Mouse (Mus musculus): ENCODE results near the gene Mcur1. TPM values are rescaled to one million over a fixed set of nuclear protein-coding genes. Genes with fewer than 3 reads are reported as not detected.

The Mcur1 gene
- total and polyA plus RNA-seq, 3 experiments: 26.4 to 49.8 (median 43.9) TPM

- H3K4me3 ChIP-seq: no peak overlapping the region
- H3K79me2 ChIP-seq (replicated peaks; ENCODE audit: control insufficient read depth, insufficient read depth, low read length): no peaks in the 10 kb centered on the region
- TF ChIP-seq EP300 (IDR thresholded peaks at IDR 0.05; ENCODE audit: insufficient read depth, low read depth, low read length) (no peak), POLR2A (IDR thresholded peaks at IDR 0.05; ENCODE audit: insufficient read depth, low read depth, low read length) (no peak), CTCF (IDR thresholded peaks at IDR 0.05) (no peak)
- peaks cover 4% of the 10 kb centered on the region for H3K4me1 ChIP-seq (ENCODE audit: control insufficient read depth, insufficient read depth, low read length)
- no peaks in the 10 kb centered on the region for H3K27me3 ChIP-seq (ENCODE audit: control insufficient read depth, insufficient read depth, low read length)
- no peak overlapping the region for H3K27ac ChIP-seq
- H3K9ac ChIP-seq (ENCODE audit: low read depth, low read length): no peak overlapping the region
- no peaks in the 10 kb centered on the region for H3K36me3 ChIP-seq (ENCODE audit: control insufficient read depth, insufficient read depth, low read length)
- 89% methylated on average over 5 of the region's 5 CpGs for WGBS
- no peak for DNase-seq
- intact Hi-C loops (cut with DNase I): loop anchor here (5.0 kb wide), 1 partner anchor 392 kb away; the partner anchor contains the start of gene Tbc1d7
Observed at GRCm38 (mm10) chr13:43564733-43565132, 4.7 kb upstream of the Mcur1 start.

GRCm38 (mm10) chr13:43562726-43563125, 2.7 kb upstream of the Mcur1 start:
- no peak for DNase-seq
- WGBS: 81% methylated on average over 5 of the region's 5 CpGs
- no peak overlapping the region for H3K9ac ChIP-seq (ENCODE audit: low read depth, low read length)
- no peak overlapping the region for H3K4me3 ChIP-seq
- H3K27ac ChIP-seq: no peak overlapping the region
- no peaks in the 10 kb centered on the region for H3K27me3 ChIP-seq (ENCODE audit: control insufficient read depth, insufficient read depth, low read length)
- intact Hi-C loops (cut with DNase I): loop anchor here (5.0 kb wide), 1 partner anchor 390 kb away; the partner anchor contains the start of gene Tbc1d7
- H3K4me1 ChIP-seq (ENCODE audit: control insufficient read depth, insufficient read depth, low read length): peaks cover 9% of the 10 kb centered on the region
- no peak for TF ChIP-seq EP300 (IDR thresholded peaks at IDR 0.05; ENCODE audit: insufficient read depth, low read depth, low read length)
- TF ChIP-seq CTCF (IDR thresholded peaks at IDR 0.05): no peak
- no peak for TF ChIP-seq POLR2A (IDR thresholded peaks at IDR 0.05; ENCODE audit: insufficient read depth, low read depth, low read length)
- H3K79me2 ChIP-seq (replicated peaks; ENCODE audit: control insufficient read depth, insufficient read depth, low read length): no peaks in the 10 kb centered on the region
- peaks cover 3% of the 10 kb centered on the region; the same call in 1 of the 2 replicates for H3K36me3 ChIP-seq (ENCODE audit: control insufficient read depth, insufficient read depth, low read length)

GRCm38 (mm10) chr13:43560458-43561411, 744 bp upstream of the Mcur1 start:
- Histone ChIP-seq H3K79me2 (replicated peaks; ENCODE audit: control insufficient read depth, insufficient read depth, low read length) (no peaks in the 10 kb centered on the region; the same call in 1 of the 2 replicates), H3K9ac (ENCODE audit: low read depth, low read length) (peak overlapping the region; percentile 74), H3K27ac (peak overlapping the region; percentile 99), H3K4me3 (peak overlapping the region; percentile 78), H3K36me3 (ENCODE audit: control insufficient read depth, insufficient read depth, low read length) (peaks cover 3% of the 10 kb centered on the region; the same call in 1 of the 2 replicates), H3K4me1 (ENCODE audit: control insufficient read depth, insufficient read depth, low read length) (peaks cover 12% of the 10 kb centered on the region), H3K27me3 (ENCODE audit: control insufficient read depth, insufficient read depth, low read length) (no peaks in the 10 kb centered on the region)
- TF ChIP-seq POLR2A (IDR thresholded peaks at IDR 0.05; ENCODE audit: insufficient read depth, low read depth, low read length) (peak; percentile 68), CTCF (IDR thresholded peaks at IDR 0.05) (no peak)
- intact Hi-C loops (cut with DNase I): loop anchor here (2.0 to 5.0 kb wide), 2 partner anchors 388 to 1170 kb away; partner anchors contain the start of gene Tbc1d7
- peak; percentile 44 to 66 for DNase-seq
- 3% methylated on average over 18 of the region's 18 CpGs for WGBS

- H3K36me3 ChIP-seq (ENCODE audit: control insufficient read depth, insufficient read depth, low read length): peaks cover 3% of the 10 kb centered on the region; the same call in 1 of the 2 replicates
- H3K79me2 ChIP-seq (replicated peaks; ENCODE audit: control insufficient read depth, insufficient read depth, low read length): no peaks in the 10 kb centered on the region; the same call in 1 of the 2 replicates
- no peak for TF ChIP-seq POLR2A (IDR thresholded peaks at IDR 0.05; ENCODE audit: insufficient read depth, low read depth, low read length)
- no peak for TF ChIP-seq CTCF (IDR thresholded peaks at IDR 0.05)
- TF ChIP-seq EP300 (IDR thresholded peaks at IDR 0.05; ENCODE audit: insufficient read depth, low read depth, low read length): no peak
- H3K27ac ChIP-seq: peak overlapping the region; percentile 99
- peaks cover 12% of the 10 kb centered on the region for H3K4me1 ChIP-seq (ENCODE audit: control insufficient read depth, insufficient read depth, low read length)
- WGBS: 29% methylated on average over 6 of the region's 6 CpGs
- H3K9ac ChIP-seq (ENCODE audit: low read depth, low read length): peak overlapping the region; percentile 26; the same call in 1 of the 2 replicates
- H3K4me3 ChIP-seq: peak overlapping the region; percentile 78
- DNase-seq: no peak
- intact Hi-C loops (cut with DNase I): loop anchor here (2.0 to 5.0 kb wide), 2 partner anchors 78 to 157 kb away; partner anchors contain the start of gene Ranbp9
- no peaks in the 10 kb centered on the region for H3K27me3 ChIP-seq (ENCODE audit: control insufficient read depth, insufficient read depth, low read length)
Observed at GRCm38 (mm10) chr13:43558959-43559358, 1.0 kb downstream of the Mcur1 start.

- Histone ChIP-seq H3K79me2 (replicated peaks; ENCODE audit: control insufficient read depth, insufficient read depth, low read length) (no peaks in the 10 kb centered on the region; the same call in 1 of the 2 replicates), H3K4me3 (peak overlapping the region; percentile 78), H3K27ac (peak overlapping the region; percentile 99; the same call in 1 of the 2 replicates), H3K9ac (ENCODE audit: low read depth, low read length) (no peak overlapping the region; the same call in 1 of the 2 replicates), H3K36me3 (ENCODE audit: control insufficient read depth, insufficient read depth, low read length) (peaks cover 3% of the 10 kb centered on the region; the same call in 1 of the 2 replicates), H3K4me1 (ENCODE audit: control insufficient read depth, insufficient read depth, low read length) (peaks cover 12% of the 10 kb centered on the region), H3K27me3 (ENCODE audit: control insufficient read depth, insufficient read depth, low read length) (no peaks in the 10 kb centered on the region)
- TF ChIP-seq CTCF (IDR thresholded peaks at IDR 0.05) (no peak), EP300 (IDR thresholded peaks at IDR 0.05; ENCODE audit: insufficient read depth, low read depth, low read length) (no peak), POLR2A (IDR thresholded peaks at IDR 0.05; ENCODE audit: insufficient read depth, low read depth, low read length) (no peak)
- WGBS: 46% methylated on average over 6 of the region's 6 CpGs
- peak in 1 of 2 experiments; percentile 20 for DNase-seq
- intact Hi-C loops (cut with DNase I): loop anchor here (2.0 to 5.0 kb wide), 2 partner anchors 78 to 156 kb away; partner anchors contain the start of gene Ranbp9
Observed at GRCm38 (mm10) chr13:43558357-43558756, 1.6 kb downstream of the Mcur1 start.

Data from heart, adult 2 months (tissue).